Mouse (Mus musculus) kidney, adult 8-10 months (tissue): ENCODE measurements around the gene Tex21.
A peak's percentile ranks its signal among the peaks of the same experiment; 100 is the strongest.

Experiments
- DNase-seq, 2 experiments: peaks; one replicate each; pipeline ENCODE4 v3.0.0; 2022

The Tex21 gene

GRCm38 (mm10) chr12:76246646-76247045 lies at the start of gene Tex21:
TSS of gene Tex21 (minus strand) at chr12:76246746.
- DNase-seq, result no peak

- DNase-seq, result peak in 1 of 2 experiments; percentile 58
These were observed 46.6 kb upstream of the Tex21 start for GRCm38 (mm10) chr12:76293192-76293591.

DNA sequence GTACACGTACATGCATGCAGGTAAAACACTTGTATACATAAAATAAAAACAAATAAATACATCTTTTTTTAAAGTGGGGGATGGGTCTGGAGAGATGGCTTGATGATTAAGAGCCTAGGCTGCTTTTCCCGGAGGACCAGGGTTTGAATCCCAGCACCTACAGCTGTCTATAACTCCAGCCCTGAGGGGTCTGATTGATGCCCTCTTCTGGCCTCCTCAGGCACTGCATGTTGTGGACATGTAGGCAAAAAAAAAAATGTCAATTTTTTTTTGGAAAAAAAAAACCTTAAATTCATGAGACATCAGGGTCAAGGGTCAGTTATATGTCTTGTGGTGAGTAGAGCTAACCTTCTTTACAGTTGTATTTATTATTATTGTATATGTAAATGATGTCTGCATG lies 43.7 kb upstream of the Tex21 start:
- no peak for DNase-seq

DNA sequence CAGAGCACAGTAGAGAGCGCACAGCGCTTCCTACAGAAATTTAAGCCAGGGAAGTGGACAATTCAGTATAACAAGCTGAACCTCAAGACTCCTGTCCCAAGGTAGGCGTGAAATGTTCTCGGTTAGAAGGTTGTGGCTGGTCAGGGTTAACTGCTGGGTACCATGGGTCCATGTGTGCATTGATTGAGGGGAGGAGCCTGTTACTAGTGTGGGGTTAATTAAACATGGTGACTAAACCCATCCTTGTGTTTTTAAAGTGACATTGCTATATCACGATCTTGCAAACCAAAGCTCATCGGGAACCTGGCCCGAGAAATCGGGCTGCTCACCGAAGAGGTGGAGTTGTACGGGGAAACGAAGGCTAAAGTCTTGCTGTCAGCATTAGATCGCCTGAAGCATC lies 42.9 kb upstream of the Tex21 start:
- no peak for DNase-seq

- DNase-seq, result no peak
These were observed 41.9 kb upstream of the Tex21 start for GRCm38 (mm10) chr12:76288494-76288893.

GRCm38 (mm10) chr12:76287986-76288385 lies 41.4 kb upstream of the Tex21 start:
- DNase-seq, result no peak

DNA sequence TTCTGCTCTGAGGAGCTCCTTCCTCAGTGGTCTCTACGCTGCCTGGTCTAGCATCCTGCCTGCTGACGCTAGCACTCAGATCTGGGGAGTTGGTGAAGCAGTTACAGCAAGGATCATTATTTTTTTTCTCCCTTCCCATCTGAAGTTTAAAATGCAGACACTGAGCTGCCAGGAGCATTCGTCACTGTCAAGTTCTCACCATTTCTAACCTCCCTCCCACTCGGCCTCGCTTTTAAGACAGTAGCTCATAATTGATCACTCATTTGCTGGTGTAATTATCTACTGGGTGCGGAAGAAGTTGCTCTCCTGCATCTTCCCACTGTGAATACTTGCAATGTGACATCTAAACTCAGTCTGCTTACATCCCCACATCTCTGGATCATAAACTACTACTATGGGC lies 38.9 kb upstream of the Tex21 start:
- no peak for DNase-seq

- no peak for DNase-seq
These were observed 36.1 kb upstream of the Tex21 start for GRCm38 (mm10) chr12:76282532-76283173.

DNA sequence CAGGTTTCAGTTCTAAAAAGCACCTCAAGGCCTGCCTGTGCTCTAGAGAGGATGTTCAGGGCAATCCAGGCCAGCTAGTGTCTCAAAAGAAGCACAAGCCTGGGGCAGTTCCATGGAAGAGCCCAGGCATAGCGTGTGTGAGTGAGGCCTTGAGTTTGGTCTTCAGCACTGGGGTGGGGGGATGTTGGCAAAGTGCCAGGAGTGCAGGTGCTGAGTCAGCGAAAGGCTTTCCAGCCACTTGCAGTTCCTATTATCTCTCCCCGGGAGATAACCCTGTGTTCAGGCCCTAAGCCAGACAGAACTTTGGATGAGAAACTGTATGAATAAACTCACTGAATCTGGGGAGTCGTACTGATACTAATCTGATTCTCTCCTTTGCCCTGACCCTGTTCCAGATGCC lies 35.6 kb upstream of the Tex21 start:
- DNase-seq, result no peak

DNA sequence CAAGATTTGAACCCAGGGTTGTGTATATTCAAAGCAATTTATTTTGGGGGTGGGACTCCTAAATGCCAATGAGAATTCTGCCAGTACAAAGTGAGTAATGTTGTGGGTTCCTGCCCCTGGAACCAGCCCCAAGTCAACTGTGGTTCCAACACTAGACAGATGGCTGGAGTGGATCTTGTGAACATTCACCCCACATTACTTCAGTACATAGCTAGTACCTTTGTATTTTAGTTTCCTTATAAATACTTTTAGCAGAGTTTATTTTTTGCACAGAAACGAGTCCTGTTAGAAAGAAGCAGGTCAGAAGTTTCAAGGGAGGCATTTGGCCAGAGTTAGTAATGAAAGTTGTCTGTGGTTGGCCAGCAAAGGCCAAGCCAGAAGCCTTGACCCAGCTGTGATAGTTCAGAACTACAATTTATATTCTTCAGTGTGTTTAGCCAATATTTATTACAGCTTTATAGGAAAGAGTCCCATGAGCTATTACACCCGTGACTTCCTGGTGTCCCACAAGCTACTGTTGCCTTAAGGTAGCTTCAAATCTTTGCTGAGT lies 34.6 kb upstream of the Tex21 start:
- no peak for DNase-seq

- no peak for DNase-seq
These were observed 34.0 kb upstream of the Tex21 start for GRCm38 (mm10) chr12:76280556-76280955.

GRCm38 (mm10) chr12:76278209-76278608 lies 31.7 kb upstream of the Tex21 start:
- no peak for DNase-seq

GRCm38 (mm10) chr12:76272610-76273524 lies 26.3 kb upstream of the Tex21 start:
- no peak for DNase-seq

GRCm38 (mm10) chr12:76271516-76271915 lies 25.0 kb upstream of the Tex21 start:
- DNase-seq, result no peak

- no peak for DNase-seq
These were observed 22.6 kb upstream of the Tex21 start for GRCm38 (mm10) chr12:76269196-76269595.

GRCm38 (mm10) chr12:76268686-76269085 lies 22.1 kb upstream of the Tex21 start:
- DNase-seq, result no peak

DNA sequence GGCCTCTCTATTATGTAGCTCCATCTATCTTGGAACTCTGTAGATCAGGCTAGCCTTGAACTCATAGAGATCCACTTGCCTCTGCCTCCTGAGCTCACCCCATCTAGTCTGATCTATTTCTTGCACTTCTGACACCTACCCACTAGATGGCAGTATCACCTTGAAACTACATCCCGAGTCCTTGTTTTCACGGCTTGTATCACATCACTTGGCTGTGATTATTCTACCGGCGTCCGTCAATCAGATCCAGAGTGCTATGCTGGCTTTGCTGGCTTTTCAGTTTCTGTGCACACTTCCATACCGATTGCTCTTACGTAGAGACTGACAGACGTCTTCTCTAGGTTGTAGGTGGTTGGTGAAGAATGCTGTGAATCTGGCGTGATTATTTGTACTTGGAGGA lies 20.3 kb upstream of the Tex21 start:
- peak in 1 of 2 experiments; percentile 52 for DNase-seq

DNA sequence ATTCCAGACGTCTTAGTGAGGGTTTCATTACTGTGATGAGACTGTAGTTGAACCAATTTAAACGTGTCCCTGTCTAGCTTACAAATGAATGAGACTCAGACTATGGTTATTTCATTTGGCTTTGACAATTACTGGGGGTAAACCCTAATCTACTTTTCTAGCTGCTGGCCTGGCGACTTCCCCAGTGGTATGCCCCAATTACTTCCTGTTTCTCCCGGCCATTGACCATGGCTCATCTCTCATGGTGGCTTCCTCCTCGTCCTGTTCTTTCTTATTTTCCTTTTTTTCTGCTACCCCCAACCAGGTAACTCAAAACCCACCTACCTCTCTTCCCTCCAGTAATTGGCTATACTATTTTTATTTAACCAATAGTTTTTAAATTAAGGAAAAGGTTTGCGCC lies 18.5 kb upstream of the Tex21 start:
- DNase-seq, result no peak

- no peak for DNase-seq
These were observed 17.9 kb upstream of the Tex21 start for GRCm38 (mm10) chr12:76264325-76264965.

GRCm38 (mm10) chr12:76263876-76264275 lies 17.3 kb upstream of the Tex21 start:
- peak; percentile 63 for DNase-seq

GRCm38 (mm10) chr12:76262918-76263317 lies 16.4 kb upstream of the Tex21 start:
- DNase-seq, result no peak

GRCm38 (mm10) chr12:76261556-76261955 lies 15.0 kb upstream of the Tex21 start:
- DNase-seq, result no peak

GRCm38 (mm10) chr12:76260673-76261072 lies 14.1 kb upstream of the Tex21 start:
- DNase-seq, result no peak
